Mouse (Mus musculus) forebrain, embryonic 12.5 days (tissue): Measurements from ENCODE around the gene Flvcr2. TPM values are rescaled to one million over a fixed set of nuclear protein-coding genes. Genes with fewer than 3 reads are reported as not detected.

Source experiments
- ATAC-seq: fragments of 200-750 bp; cut with Nextera tagmentation; 2 replicates; pipeline ENCODE4 v1.8.0; 2017; ENCODE audit warnings: moderate TSS enrichment; ENCODE audit not compliant: low FRiP score
- H3K27ac ChIP-seq: fragments of 300-500 bp; sonication (generic); 2 replicates; pipeline ENCODE4 v1.5.1; 2016; ENCODE audit warnings: mild to moderate bottlenecking
- H3K27me3 ChIP-seq: fragments of 300-500 bp; sonication (generic); 2 replicates; pipeline ENCODE4 v1.6.1; 2016; ENCODE audit warnings: mild to moderate bottlenecking
- H3K36me3 ChIP-seq: fragments of 300-500 bp; sonication (generic); replicated peaks from 2 replicates; pipeline ENCODE4 v1.6.1; 2016; ENCODE audit warnings: mild to moderate bottlenecking
- H3K4me1 ChIP-seq: fragments of 300-500 bp; sonication (generic); 2 replicates; pipeline ENCODE4 v1.6.1; 2016
- H3K4me2 ChIP-seq: fragments of 300-500 bp; sonication (generic); 2 replicates; pipeline ENCODE4 v1.6.1; 2016; ENCODE audit warnings: mild to moderate bottlenecking, moderate library complexity
- H3K4me3 ChIP-seq: fragments of 300-500 bp; sonication (generic); replicated peaks from 2 replicates; pipeline ENCODE4 v1.5.1; 2016; ENCODE audit warnings: mild to moderate bottlenecking
- H3K9ac ChIP-seq: fragments of 300-500 bp; sonication (generic); 2 replicates; pipeline ENCODE4 v1.6.1; 2016; ENCODE audit warnings: mild to moderate bottlenecking
- H3K9me3 ChIP-seq: fragments of 300-500 bp; sonication (generic); 2 replicates; pipeline ENCODE4 v1.6.1; 2016
- WGBS: fragments of 180-500 bp; shearing (Covaris S2); methylation state at CpG from one replicate; pipeline ENCODE4 v1.1.7; 2016; 5-methylcytosine and 5-hydroxymethylcytosine counted together
- polyA plus RNA-seq: library from polyadenylated mRNA; unstranded; fragments of >200 nt; fragmentation: Nextera tagmentation; extraction: Ambion mirVana; gene quantifications from 2 replicates; pipeline ENCODE4 v1.2.1, GENCODE M21; 2016

The Flvcr2 gene
- polyA plus RNA-seq, 1 experiment from 2014 or later = 1.5 TPM

DNA sequence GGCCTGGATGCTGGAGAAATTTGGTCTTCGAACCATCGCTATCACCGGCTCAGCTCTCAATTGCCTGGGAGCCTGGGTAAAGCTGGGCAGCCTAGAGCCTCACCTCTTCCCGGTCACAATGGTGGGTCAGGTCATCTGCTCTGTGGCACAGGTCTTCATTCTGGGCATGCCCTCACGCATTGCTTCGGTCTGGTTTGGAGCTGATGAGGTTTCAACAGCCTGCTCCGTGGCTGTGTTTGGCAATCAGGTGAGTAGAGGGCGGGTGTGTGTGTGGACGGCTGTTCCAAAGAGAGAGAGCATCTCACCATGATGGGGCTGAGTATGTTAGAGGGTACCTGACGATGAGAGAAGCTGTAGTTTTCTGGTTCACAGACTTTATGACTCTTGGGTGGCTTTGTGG, 1.0 kb downstream of the Flvcr2 start:
- no peaks in the 10 kb centered on the region for H3K36me3 ChIP-seq
- 87% methylated on average over 10 of the region's 10 CpGs for WGBS
- no peak overlapping the region for H3K9ac ChIP-seq
- no peaks in the 10 kb centered on the region for H3K9me3 ChIP-seq
- H3K27ac ChIP-seq = no peak overlapping the region
- peaks cover 14% of the 10 kb centered on the region for H3K4me1 ChIP-seq
- no peak overlapping the region for H3K4me3 ChIP-seq
- no peak for ATAC-seq
- no peak overlapping the region for H3K4me2 ChIP-seq
- H3K27me3 ChIP-seq = peaks cover 32% of the 10 kb centered on the region

DNA sequence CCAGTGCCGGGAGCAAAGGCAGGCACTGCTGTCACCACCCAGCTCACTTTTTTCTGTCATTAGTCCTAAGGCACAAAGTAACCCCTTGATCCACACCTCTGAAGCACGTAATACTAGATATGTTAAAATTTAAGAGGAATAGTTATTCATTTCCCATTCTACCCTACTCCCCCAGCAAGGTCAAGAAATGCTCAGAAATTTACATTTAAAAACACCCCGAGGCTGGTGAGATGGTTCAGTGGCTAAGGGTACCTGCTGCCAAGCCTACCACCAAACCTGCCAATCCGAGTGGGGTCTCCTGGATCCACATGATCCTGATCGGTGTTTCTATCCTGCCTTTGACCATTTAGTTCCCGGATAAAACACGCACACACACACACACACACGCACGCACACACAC, 3.5 kb downstream of the Flvcr2 start:
- 96% methylated on average over 9 of the region's 9 CpGs for WGBS
- Histone ChIP-seq H3K4me1 (peaks cover 14% of the 10 kb centered on the region), H3K36me3 (no peaks in the 10 kb centered on the region)

DNA sequence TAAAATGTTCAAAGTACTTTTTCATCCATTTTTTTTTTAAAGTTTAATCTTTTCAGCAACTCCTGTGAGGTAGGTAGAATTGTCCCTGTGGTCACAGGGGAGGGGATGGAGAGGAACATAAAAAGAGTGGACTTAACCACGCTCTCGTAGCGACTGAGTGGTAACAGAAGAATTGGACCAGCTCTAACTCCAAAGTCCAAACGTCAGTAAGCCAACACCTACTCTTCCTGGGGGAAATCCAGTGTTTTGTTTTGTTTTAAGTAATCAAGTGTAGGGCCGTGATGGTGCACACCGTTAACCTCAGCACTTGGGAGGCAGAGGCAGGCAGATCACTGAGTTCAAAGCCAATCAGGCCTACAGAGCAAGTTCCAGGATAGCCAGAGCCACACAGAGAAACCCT, 5.8 kb downstream of the Flvcr2 start:
- WGBS = 89% methylated on average over 6 of the region's 6 CpGs
- H3K27me3 ChIP-seq = peaks cover 11% of the 10 kb centered on the region

More for the DNA sequence above, 3.5 kb downstream of the Flvcr2 start:
- Histone ChIP-seq H3K4me3 (no peak overlapping the region), H3K27me3 (peaks cover 25% of the 10 kb centered on the region), H3K4me2 (no peak overlapping the region), H3K27ac (no peak overlapping the region), H3K9ac (no peak overlapping the region), H3K9me3 (no peaks in the 10 kb centered on the region)
- no peak for ATAC-seq

DNA sequence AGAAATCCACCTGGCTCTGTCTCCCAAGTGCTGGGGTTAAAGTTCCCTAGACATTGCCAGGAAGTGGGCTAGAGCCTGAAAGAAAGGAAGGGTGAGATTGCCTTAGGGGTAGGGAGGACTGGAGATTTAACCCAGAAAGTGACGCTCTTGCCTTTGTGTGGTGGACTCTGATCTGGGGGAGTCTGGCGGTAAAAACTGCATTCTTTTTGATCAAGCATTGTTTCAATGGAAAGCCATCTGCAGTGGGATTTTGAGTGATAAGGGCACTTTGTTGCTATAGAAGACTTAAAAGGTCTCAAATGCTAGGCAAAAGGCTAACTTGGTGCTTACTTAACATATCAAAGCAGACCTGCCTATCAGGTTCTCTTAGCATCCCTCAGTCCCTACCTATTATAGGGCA, 6.9 kb downstream of the Flvcr2 start:
- no peaks in the 10 kb centered on the region for H3K36me3 ChIP-seq
- no peaks in the 10 kb centered on the region for H3K27me3 ChIP-seq
- H3K27ac ChIP-seq = no peak overlapping the region
- 61% methylated on average over 2 of the region's 2 CpGs for WGBS
- H3K9ac ChIP-seq = no peak overlapping the region
- ATAC-seq = no peak
- H3K4me3 ChIP-seq = no peak overlapping the region
- H3K9me3 ChIP-seq = no peaks in the 10 kb centered on the region
- no peak overlapping the region for H3K4me2 ChIP-seq
- no peaks in the 10 kb centered on the region for H3K4me1 ChIP-seq

More for the DNA sequence above, 5.8 kb downstream of the Flvcr2 start:
- Histone ChIP-seq H3K9ac (no peak overlapping the region), H3K36me3 (no peaks in the 10 kb centered on the region), H3K4me1 (0 out of 2 replicates have a peak, but pooled peaks cover under 1% of the 10 kb centered on the region), H3K4me3 (no peak overlapping the region), H3K9me3 (no peaks in the 10 kb centered on the region), H3K4me2 (no peak overlapping the region), H3K27ac (no peak overlapping the region)
- ATAC-seq = no peak

DNA sequence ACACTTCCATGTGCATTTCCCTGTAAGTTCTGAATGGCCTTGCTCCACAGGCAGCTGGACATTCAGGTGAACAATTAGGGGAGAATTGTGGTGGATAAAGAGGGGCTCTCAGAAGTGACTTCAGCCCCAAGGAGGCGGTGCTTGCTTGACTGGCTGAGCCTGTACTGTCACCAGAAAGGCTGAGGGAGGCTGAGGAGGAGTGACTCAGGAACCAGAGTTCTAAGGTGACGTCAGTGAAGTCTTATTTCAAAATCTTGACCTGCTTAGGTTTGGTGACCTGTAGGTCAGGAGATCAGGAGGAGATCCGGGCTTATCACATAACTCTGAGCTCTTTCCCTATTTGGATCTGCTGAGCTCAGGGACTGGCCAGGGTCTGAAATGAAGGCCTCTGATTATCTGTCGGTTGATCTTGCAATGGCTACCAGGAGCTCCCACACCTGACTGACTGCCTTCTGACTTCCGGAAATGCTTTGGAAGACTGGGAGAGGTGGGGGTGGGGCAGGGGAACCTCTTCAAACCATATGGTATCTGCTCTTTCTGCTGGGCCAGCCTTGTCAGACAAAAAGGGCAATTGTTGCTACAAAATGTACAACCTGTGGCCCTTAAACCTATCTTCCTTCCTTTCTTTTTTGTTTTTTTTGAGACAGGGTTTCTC, 8.4 kb downstream of the Flvcr2 start:
- Histone ChIP-seq H3K4me3 (no peak overlapping the region), H3K36me3 (no peaks in the 10 kb centered on the region), H3K9me3 (no peaks in the 10 kb centered on the region), H3K27ac (no peak overlapping the region), H3K4me2 (no peak overlapping the region), H3K9ac (no peak overlapping the region), H3K27me3 (no peaks in the 10 kb centered on the region), H3K4me1 (no peaks in the 10 kb centered on the region)
- WGBS = 72% methylated on average over 5 of the region's 5 CpGs
- ATAC-seq = no peak

DNA sequence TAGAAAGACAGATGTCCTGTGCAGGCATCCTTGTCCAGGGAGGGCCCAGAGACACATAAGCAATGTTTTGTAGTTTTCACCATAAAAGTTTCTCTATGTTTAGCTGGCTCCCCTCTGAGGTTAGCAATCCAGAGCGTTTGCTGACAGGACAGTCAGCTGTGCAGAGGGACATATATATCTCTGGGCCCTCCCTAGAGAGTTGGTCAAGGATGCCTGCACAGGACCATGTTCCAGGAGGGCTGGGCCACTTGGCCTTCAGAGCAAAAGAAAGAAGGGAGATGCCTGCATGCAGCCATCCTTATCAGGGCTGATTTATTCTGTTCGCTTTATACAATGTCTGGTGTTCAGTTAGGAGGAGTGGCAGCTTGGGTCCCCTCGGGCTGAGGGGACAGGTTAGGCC, 10.1 kb downstream of the Flvcr2 start:
- Histone ChIP-seq H3K4me1 (no peaks in the 10 kb centered on the region), H3K27me3 (no peaks in the 10 kb centered on the region), H3K9ac (no peak overlapping the region), H3K27ac (no peak overlapping the region), H3K9me3 (no peaks in the 10 kb centered on the region), H3K36me3 (no peaks in the 10 kb centered on the region), H3K4me2 (no peak overlapping the region), H3K4me3 (no peak overlapping the region)
- ATAC-seq = no peak
- 79% methylated on average over 3 of the region's 3 CpGs for WGBS

DNA sequence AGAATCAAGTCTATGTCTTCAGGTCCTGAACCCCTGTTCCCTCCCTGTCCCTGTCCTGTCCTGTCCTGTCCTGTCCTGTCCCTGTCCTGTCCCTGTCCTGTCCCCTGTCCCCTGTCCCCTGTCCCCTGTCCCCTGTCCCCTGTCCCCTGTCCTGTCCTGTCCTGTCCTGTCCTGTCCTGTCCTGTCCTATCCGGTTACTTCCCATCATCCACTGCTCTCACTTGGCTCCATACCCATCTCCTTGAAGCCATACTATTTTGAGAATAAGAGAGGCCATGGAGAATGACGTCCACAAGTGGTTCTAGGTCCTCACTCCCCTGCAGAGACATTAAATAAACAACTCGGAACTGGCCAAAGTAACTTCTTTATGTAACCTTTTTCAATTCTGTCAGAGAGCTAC, 10.7 kb downstream of the Flvcr2 start:
- Histone ChIP-seq H3K27me3 (no peaks in the 10 kb centered on the region), H3K36me3 (no peaks in the 10 kb centered on the region), H3K4me3 (no peak overlapping the region), H3K4me1 (no peaks in the 10 kb centered on the region), H3K9ac (no peak overlapping the region), H3K4me2 (no peak overlapping the region), H3K27ac (no peak overlapping the region), H3K9me3 (no peaks in the 10 kb centered on the region)
- ATAC-seq = no peak
- WGBS = 74% methylated on average over 3 of the region's 3 CpGs

DNA sequence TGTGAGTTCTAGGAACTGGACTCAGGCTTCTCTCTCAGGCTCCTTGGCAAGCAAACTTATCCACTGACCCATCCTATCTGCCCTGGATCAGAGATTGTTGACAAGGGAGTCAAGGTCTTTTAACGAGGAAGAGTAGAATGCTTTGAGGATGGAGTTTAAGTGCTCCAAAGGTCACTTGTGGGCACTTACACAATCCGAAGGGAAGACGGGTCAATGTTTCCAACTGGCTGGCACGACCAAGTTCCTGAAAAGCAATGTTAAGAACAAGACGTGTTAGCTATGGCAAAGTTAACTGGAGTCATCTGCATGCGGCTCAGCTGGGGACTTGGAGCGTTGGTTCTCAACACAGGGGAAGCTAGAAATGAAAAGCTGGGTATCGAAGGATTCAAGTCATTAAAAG, 12.4 kb downstream of the Flvcr2 start:
- H3K27me3 ChIP-seq = no peaks in the 10 kb centered on the region
- H3K4me2 ChIP-seq = no peak overlapping the region
- H3K9ac ChIP-seq = no peak overlapping the region
- H3K4me3 ChIP-seq = no peak overlapping the region
- WGBS = 87% methylated on average over 8 of the region's 8 CpGs
- no peak for ATAC-seq
- no peaks in the 10 kb centered on the region for H3K4me1 ChIP-seq
- H3K27ac ChIP-seq = no peak overlapping the region
- no peaks in the 10 kb centered on the region for H3K9me3 ChIP-seq
- no peaks in the 10 kb centered on the region for H3K36me3 ChIP-seq

DNA sequence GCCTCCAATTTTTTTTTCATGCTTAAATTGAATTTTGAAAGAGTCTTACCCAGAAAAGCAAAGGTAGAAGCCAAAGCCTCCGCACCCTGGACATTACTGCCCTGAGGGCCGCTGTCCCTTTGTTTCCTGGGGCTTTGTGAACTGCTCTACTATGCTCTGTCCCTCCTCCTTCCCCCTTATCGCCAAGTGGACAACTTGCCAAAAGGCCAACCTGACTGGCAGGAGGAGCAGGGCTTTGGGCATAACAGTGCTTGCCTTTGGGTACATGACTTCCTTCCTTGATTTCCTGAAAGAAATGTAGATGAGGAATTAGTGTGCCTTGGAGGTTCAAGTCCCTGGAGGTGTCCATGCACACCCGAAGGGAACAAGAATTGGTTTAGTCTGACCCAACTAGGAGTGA, 15.1 kb downstream of the Flvcr2 start:
- 86% methylated on average over 4 of the region's 4 CpGs for WGBS
- no peak overlapping the region for H3K9ac ChIP-seq
- ATAC-seq = no peak

DNA sequence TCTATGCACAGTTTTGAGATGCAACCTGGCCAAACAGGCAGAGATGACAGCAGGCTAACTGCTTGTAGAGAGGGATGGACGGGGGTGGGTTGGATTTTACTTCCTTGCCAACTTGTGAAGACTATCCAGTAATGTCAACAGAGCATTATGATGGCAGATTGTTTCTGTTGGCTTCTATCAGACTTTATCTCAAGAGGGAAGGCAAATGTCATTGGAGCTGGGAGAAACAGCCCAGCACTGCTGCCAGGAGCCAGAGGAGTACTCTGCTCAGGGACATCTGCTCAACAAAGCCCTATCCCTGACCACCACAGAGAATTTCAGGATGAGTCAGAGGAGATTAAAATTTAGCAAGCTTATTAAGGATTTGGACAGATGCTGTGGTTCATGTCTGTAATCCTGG, 18.3 kb downstream of the Flvcr2 start:
- no peaks in the 10 kb centered on the region for H3K36me3 ChIP-seq

More for the DNA sequence above, 15.1 kb downstream of the Flvcr2 start:
- no peaks in the 10 kb centered on the region for H3K4me1 ChIP-seq
- H3K4me2 ChIP-seq = no peak overlapping the region
- H3K4me3 ChIP-seq = no peak overlapping the region
- no peaks in the 10 kb centered on the region for H3K36me3 ChIP-seq
- H3K9me3 ChIP-seq = no peaks in the 10 kb centered on the region
- no peak overlapping the region for H3K27ac ChIP-seq
- no peaks in the 10 kb centered on the region for H3K27me3 ChIP-seq

DNA sequence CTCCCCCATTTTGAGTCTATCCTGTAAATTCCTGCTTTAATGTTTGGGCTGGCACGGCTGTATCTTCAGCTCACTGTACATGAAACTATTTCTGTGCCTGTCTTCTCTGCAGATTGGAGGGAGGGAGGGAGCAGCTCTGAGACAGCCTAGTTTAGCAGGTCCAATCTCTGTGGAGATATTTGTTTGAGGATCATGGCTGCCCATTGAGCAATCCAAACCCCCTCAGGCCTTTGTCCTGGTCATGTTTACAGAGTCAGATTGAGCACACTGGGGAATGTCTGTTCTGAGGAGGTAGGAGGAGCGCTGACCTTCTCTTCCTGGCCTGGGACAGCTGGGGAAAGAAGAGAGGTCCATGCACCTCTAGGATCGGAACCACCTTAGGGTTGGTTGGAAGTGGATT, 19.9 kb downstream of the Flvcr2 start:
- Histone ChIP-seq H3K4me1 (no peaks in the 10 kb centered on the region), H3K9ac (no peak overlapping the region), H3K27me3 (peaks cover 2% of the 10 kb centered on the region; the same call in 1 of the 2 replicates), H3K4me3 (no peak overlapping the region), H3K27ac (no peak overlapping the region), H3K36me3 (no peaks in the 10 kb centered on the region), H3K9me3 (no peaks in the 10 kb centered on the region), H3K4me2 (no peak overlapping the region)
- 95% methylated on average over 3 of the region's 3 CpGs for WGBS
- no peak for ATAC-seq

More for the DNA sequence above, 18.3 kb downstream of the Flvcr2 start:
- ATAC-seq = no peak
- Histone ChIP-seq H3K4me3 (no peak overlapping the region), H3K9ac (no peak overlapping the region), H3K4me1 (no peaks in the 10 kb centered on the region), H3K27me3 (peaks cover 2% of the 10 kb centered on the region; the same call in 1 of the 2 replicates), H3K4me2 (no peak overlapping the region), H3K27ac (no peak overlapping the region), H3K9me3 (no peaks in the 10 kb centered on the region)
- 86% methylated on average over 1 of the region's 1 CpGs for WGBS

DNA sequence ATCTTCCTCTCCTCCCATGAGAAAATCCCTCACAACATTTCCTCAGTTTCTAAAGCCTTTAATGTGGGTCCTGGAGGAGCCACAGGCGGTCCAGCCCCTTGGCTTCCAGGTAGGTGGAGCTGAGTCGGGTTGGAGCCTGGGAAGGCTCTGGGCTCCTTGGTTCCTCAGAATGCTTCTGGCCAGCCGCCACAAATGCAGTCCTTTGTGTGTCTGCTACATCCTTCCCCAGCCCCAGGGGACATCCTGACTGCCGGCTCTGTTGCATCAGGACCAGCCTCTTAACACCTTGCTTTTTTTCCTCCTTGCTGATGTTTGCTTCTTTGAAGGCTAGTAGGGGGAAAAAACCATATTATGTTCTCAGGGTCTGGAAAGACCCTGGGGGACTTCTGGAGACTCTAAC, 21.4 kb downstream of the Flvcr2 start:
- ATAC-seq = no peak
- Histone ChIP-seq H3K27ac (no peak overlapping the region), H3K4me2 (no peak overlapping the region), H3K9ac (no peak overlapping the region), H3K27me3 (peaks cover 2% of the 10 kb centered on the region; the same call in 1 of the 2 replicates), H3K4me1 (no peaks in the 10 kb centered on the region), H3K36me3 (no peaks in the 10 kb centered on the region), H3K4me3 (no peak overlapping the region), H3K9me3 (no peaks in the 10 kb centered on the region)
- WGBS = 46% methylated on average over 4 of the region's 4 CpGs

DNA sequence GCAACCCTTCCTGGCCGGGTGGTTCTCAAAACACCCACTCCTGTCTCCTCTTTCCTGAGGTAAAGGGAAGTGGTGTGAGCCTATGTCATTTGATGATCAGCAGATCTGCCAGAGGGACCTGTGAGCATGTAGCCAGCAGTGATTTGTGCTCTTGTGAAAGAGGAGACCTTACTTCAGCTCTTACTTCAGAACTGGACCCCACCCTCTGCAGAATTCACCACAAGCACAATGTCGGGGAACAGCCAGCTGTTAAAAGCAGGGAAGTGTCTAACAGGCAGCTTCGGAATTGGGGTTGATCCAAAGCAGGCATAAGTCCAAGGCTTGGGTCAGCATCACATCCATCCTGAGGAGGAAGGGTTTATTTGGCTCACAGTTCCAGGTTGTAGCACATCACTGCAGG, 25.0 kb downstream of the Flvcr2 start:
- Histone ChIP-seq H3K27me3 (peaks cover 2% of the 10 kb centered on the region; the same call in 1 of the 2 replicates), H3K36me3 (no peaks in the 10 kb centered on the region), H3K4me2 (no peak overlapping the region), H3K27ac (no peak overlapping the region), H3K4me1 (no peaks in the 10 kb centered on the region), H3K4me3 (no peak overlapping the region), H3K9ac (no peak overlapping the region), H3K9me3 (0 out of 2 replicates have a peak, but pooled peaks cover 5% of the 10 kb centered on the region)
- 87% methylated on average over 3 of the region's 3 CpGs for WGBS
- ATAC-seq = no peak
